Mouse (Mus musculus): ENCODE measurements at regions not wholly inside any gene's neighbourhood (a gene's known extent, or its start where the extent isn't known, plus 50 kb on each side); places are given as distances from the start of the nearest gene placed in this dataset.

- TF ChIP-seq EP300 (IDR thresholded peaks at IDR 0.05; ENCODE audit: low read depth): no peak
- no peak for TF ChIP-seq CTCF (IDR thresholded peaks at IDR 0.05; ENCODE audit: low read depth)
Observed at GRCm38 (mm10) chr2:45554707-45555106, 437.5 kb upstream of the Zeb2 start.
